Mouse (Mus musculus) lung, postnatal 0 days (tissue): ENCODE results near the gene Gm36245.
"Not testable (repeated sequence)": the region's sequence is repeated elsewhere in the genome, so short reads cannot be mapped to it uniquely, and the experiment has no call there.

Source experiments
- CTCF ChIP-seq: IDR thresholded peaks from 2 replicates; pipeline ENCODE4 v1.5.1; 2016; ENCODE audit warnings: antibody characterized with exemption, mild to moderate bottlenecking
- EP300 ChIP-seq: IDR thresholded peaks from 2 replicates; pipeline ENCODE4 v1.6.1; 2016; ENCODE audit warnings: antibody characterized with exemption, mild to moderate bottlenecking, control low read depth

- not testable (repeated sequence) for TF ChIP-seq CTCF, EP300
Measured at GRCm38 (mm10) chr15:77629822-77630221, 30.8 kb downstream of the Gm36245 start.
